Mouse (Mus musculus) liver, embryonic 14.5 days (tissue): ENCODE results near the gene Smndc1. TPM values are rescaled to one million over a fixed set of nuclear protein-coding genes. Genes with fewer than 3 reads are reported as not detected.

Source experiments
- ATAC-seq: fragments of 200-750 bp; cut with Nextera tagmentation; 2 replicates; pipeline ENCODE4 v1.8.0; 2017; ENCODE audit warnings: moderate number of reproducible peaks, mild to moderate bottlenecking, moderate library complexity; ENCODE audit not compliant: insufficient read depth
- DNase-seq, 3 experiments: peaks; one replicate each; pipeline ENCODE4 v3.0.0-alpha.2; 2012 to 2013; ENCODE audit warnings: low read depth in 3 of 3, low spot score in 3 of 3
- H3K27ac ChIP-seq: fragments of 300-500 bp; sonication (generic); 2 replicates; pipeline ENCODE4 v1.5.1; 2014; ENCODE audit warnings: moderate library complexity, mild to moderate bottlenecking, control low read depth, inconsistent platforms
- H3K27me3 ChIP-seq: fragments of 300-500 bp; sonication (generic); 2 replicates; pipeline ENCODE4 v1.6.1; 2014; ENCODE audit warnings: mild to moderate bottlenecking, low read length, moderate library complexity; ENCODE audit not compliant: control insufficient read depth, insufficient read depth
- H3K36me3 ChIP-seq: fragments of 300-500 bp; sonication (generic); replicated peaks from 2 replicates; pipeline ENCODE4 v1.6.1; 2014; ENCODE audit warnings: low read depth; ENCODE audit not compliant: control insufficient read depth, insufficient read depth
- H3K4me1 ChIP-seq, 2 experiments: fragments of 200-500 bp in 1 of 2; fragments of 300-500 bp in 1 of 2; sonication (generic) in 1 of 2; replicated peaks; 2 replicates each; pipeline ENCODE4 v1.6.1; 2012 to 2014; ENCODE audit warnings: antibody characterized with exemption in 1 of 2, inconsistent platforms in 1 of 2, low read length in 1 of 2; ENCODE audit not compliant: control insufficient read depth in 2 of 2, insufficient read depth in 2 of 2
- H3K4me2 ChIP-seq: fragments of 300-500 bp; sonication (generic); 2 replicates; pipeline ENCODE4 v1.6.1; 2014; ENCODE audit warnings: low read depth, mild to moderate bottlenecking, control low read depth, moderate library complexity
- H3K4me3 ChIP-seq, 2 experiments: fragments of 200-500 bp in 1 of 2; fragments of 300-500 bp in 1 of 2; sonication (generic) in 1 of 2; 2 replicates each; pipeline ENCODE4 v1.5.1; 2012 to 2014; ENCODE audit warnings: low read depth in 2 of 2, low read length in 2 of 2, mild to moderate bottlenecking in 2 of 2, control low read depth in 1 of 2, inconsistent platforms in 1 of 2, moderate library complexity in 1 of 2; ENCODE audit not compliant: insufficient read depth in 1 of 2
- H3K9ac ChIP-seq: fragments of 300-500 bp; sonication (generic); replicated peaks from 2 replicates; pipeline ENCODE4 v1.6.1; 2014; ENCODE audit warnings: mild to moderate bottlenecking, control low read depth, moderate library complexity
- H3K9me3 ChIP-seq: fragments of 300-500 bp; sonication (generic); 2 replicates; pipeline ENCODE4 v1.6.1; 2016; ENCODE audit warnings: low read length, mixed read lengths; ENCODE audit not compliant: control insufficient read depth
- CTCF ChIP-seq: IDR thresholded peaks from 2 replicates; pipeline ENCODE4 v1.5.1; 2016; ENCODE audit warnings: antibody characterized with exemption, low read depth, control low read depth
- EP300 ChIP-seq: IDR thresholded peaks from 2 replicates; pipeline ENCODE4 v1.6.1; 2016; ENCODE audit warnings: antibody characterized with exemption, low read depth
- WGBS: fragments of 180-500 bp; shearing (Covaris S2); extraction: QIAGEN DNeasy Blood & Tissue Kit; methylation state at CpG from one replicate; pipeline ENCODE4 v1.1.7; 2014; ENCODE audit not compliant: insufficient replicate concordance; 5-methylcytosine and 5-hydroxymethylcytosine counted together
- polyA plus RNA-seq, 2 experiments: library from polyadenylated mRNA; depleted of rRNA in 1 of 2; stranded (reverse) in 1 of 2; unstranded in 1 of 2; fragments of >200 nt; fragmentation: Nextera tagmentation in 1 of 2; extraction: Ambion mirVana in 1 of 2; gene quantifications; 2 replicates each; pipeline versions ENCODE4 v1.2.1 to v1.2.3; 2012 to 2014

The Smndc1 gene
- polyA plus RNA-seq, 2 experiments: 11.5 to 17.4 TPM

DNA sequence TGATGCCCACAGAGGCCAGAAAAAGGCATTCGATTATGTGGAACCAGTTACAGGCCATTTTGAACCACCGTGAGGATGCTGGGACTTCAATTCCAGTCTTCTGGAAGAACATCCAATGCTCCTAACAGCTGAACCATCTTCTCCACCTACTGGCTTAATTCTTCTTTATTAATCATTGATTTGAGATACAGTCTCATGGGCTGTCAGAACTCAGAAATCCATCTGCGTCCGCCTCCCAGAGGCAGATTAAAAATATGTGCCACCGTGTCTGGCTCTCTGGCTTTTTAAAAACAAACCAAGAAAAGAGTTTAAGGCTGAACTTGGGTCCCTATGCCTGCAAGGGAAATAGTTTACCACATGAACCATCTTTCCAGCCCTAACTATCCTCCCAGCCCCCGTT is 15.1 kb downstream of the Smndc1 start:
- no peak overlapping the region for H3K4me2 ChIP-seq
- H3K9me3 ChIP-seq: no peaks in the 10 kb centered on the region
- 90% methylated on average over 6 of the region's 6 CpGs for WGBS
- peaks cover 42% of the 10 kb centered on the region for H3K36me3 ChIP-seq
- H3K4me1 ChIP-seq: no peaks in the 10 kb centered on the region
- no peak overlapping the region for H3K27ac ChIP-seq
- H3K4me3 ChIP-seq: no peak overlapping the region
- H3K9ac ChIP-seq: no peak overlapping the region
- TF ChIP-seq EP300: no peak
- no peak for TF ChIP-seq CTCF
- DNase-seq (no peak), ATAC-seq (no peak)
- H3K27me3 ChIP-seq: no peaks in the 10 kb centered on the region

DNA sequence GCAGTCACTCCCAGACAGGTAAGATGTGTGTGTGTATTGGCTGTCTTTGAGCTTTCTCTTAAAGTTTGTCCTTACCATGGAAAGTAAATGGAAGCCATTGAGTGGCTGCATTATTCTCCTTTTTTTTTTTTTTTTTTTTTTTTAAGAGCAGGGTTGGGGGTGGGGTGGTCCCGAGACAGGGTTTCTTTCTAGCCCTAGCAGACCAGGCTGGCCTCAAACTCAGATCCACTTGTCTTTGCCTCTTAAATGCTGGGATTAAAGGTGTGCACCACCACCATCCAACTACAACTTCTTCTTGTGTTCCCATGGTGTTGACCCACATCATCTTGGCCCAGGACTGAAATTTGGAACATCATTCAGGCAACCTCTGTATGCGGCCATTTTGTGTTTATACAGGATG is 16.8 kb downstream of the Smndc1 start:
- DNase-seq (no peak), ATAC-seq (no peak)
- no peaks in the 10 kb centered on the region for H3K9me3 ChIP-seq
- no peak overlapping the region for H3K27ac ChIP-seq
- no peaks in the 10 kb centered on the region for H3K27me3 ChIP-seq
- no peak overlapping the region for H3K4me3 ChIP-seq
- WGBS: 78% methylated on average over 2 of the region's 2 CpGs
- no peak overlapping the region for H3K4me2 ChIP-seq
- H3K4me1 ChIP-seq: 0 out of 4 replicates have a peak, but pooled peaks cover 0 to 2% of the 10 kb centered on the region in 2 experiments
- TF ChIP-seq EP300: no peak
- no peak for TF ChIP-seq CTCF
- no peak overlapping the region for H3K9ac ChIP-seq
- H3K36me3 ChIP-seq: peaks cover 28% of the 10 kb centered on the region

DNA sequence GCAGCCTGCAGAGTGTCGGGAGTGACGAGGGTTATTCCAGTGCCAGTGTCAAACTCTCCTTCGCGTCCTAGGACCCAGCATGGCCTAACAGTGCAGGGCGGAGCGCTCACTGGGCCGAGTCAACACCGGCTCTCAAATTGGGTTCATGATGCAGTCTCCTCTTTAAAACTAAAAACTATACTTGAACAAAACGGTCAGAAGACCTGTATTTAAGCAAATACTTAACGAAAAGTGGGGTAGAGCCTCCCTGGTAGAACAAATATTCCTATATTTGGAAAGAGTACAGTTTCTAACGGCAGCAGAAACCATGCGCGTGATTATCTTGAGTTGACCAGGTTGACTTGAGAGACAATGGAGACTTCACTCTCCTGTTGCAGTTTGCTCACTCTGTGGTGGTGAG is 18.7 kb downstream of the Smndc1 start, which contains the start of gene Gm10197:
Gene Gm10197 (minus strand): TSS at position 101 of the 400 bp plus-strand sequence.
- WGBS: 90% methylated on average over 13 of the region's 13 CpGs
- H3K4me3 ChIP-seq: no peak within 1 kb of the TSS
- peaks cover 16% of the 10 kb centered on the region for H3K36me3 ChIP-seq
- H3K4me1 ChIP-seq: 0 out of 4 replicates have a peak, but pooled peaks cover 0 to 2% of the 10 kb centered on the region in 2 experiments
- H3K4me2 ChIP-seq: no peak within 1 kb of the TSS
- H3K27ac ChIP-seq: no peak within 1 kb of the TSS
- ATAC-seq (no peak), DNase-seq (no peak)
- no peak for TF ChIP-seq CTCF
- TF ChIP-seq EP300: no peak
- H3K9ac ChIP-seq: no peak within 1 kb of the TSS
- H3K9me3 ChIP-seq: no peaks in the 10 kb centered on the region
- no peaks in the 10 kb centered on the region for H3K27me3 ChIP-seq

DNA sequence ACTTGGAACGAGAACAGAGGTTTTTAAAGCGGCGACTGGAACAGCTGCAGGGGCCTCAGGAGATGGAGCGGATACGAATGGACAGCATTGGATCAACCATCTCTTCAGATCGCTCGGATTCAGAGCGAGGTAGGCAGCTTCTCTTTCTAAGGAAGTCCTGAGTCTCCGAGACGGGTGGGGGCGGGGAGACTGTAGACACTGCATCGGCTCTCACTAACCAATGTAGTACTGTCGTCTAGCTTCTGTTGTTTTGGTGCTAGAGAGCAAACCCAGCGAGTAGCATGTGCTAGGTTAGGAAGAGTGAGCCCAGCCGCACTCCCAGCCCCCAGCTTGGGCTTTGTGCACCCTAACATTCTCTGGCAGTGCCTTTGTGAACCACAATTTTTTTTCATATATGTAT is 20.1 kb downstream of the Smndc1 start:
- 77% methylated on average over 15 of the region's 15 CpGs for WGBS
- no peak overlapping the region for H3K27ac ChIP-seq
- DNase-seq: no peak

DNA sequence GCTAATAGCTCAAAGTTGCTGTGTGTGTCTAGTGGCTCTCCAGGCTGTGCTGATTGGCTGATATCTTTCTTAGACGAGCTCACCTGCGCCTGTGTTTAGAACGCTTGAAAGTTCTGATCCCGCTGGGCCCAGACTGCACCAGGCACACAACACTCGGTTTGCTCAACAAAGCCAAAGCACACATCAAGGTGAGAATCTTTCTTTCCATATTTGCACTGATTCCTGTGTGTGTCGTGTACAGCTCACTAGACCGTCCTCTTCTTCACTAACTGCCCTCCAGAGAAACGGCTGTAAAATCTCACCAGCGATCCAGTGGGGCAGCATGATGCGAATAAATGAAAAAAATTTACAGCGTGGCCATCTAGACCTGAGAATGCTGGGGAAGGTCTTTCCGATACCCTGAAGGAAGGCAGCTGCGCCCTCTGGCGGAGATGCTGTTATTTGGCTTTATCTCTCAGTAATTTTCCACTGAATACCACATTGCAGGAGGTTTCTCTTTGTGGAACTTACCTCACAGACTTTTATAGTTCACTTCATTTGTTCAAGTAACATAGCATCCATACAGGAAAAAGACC is 20.8 kb downstream of the Smndc1 start:
- TF ChIP-seq CTCF (peak; percentile 89), EP300 (no peak)
- peaks cover 13% of the 10 kb centered on the region for H3K36me3 ChIP-seq
- H3K27me3 ChIP-seq: no peaks in the 10 kb centered on the region
- no peak overlapping the region for H3K4me3 ChIP-seq
- H3K4me2 ChIP-seq: peak overlapping the region; percentile 8
- 0 out of 4 replicates have a peak, but pooled peaks cover 0 to 3% of the 10 kb centered on the region in 2 experiments for H3K4me1 ChIP-seq
- H3K9ac ChIP-seq: no peak overlapping the region
- DNase-seq: peak; percentile 37 to 41 (median 40)
- no peaks in the 10 kb centered on the region for H3K9me3 ChIP-seq
- ATAC-seq: no peak
- WGBS: 36% methylated on average over 14 of the region's 14 CpGs
- no peak overlapping the region for H3K27ac ChIP-seq

More for the DNA sequence above, 20.1 kb downstream of the Smndc1 start:
- Histone ChIP-seq H3K9me3 (no peaks in the 10 kb centered on the region), H3K4me1 (0 out of 4 replicates have a peak, but pooled peaks cover 0 to 2% of the 10 kb centered on the region in 2 experiments), H3K36me3 (peaks cover 13% of the 10 kb centered on the region), H3K9ac (no peak overlapping the region), H3K27me3 (no peaks in the 10 kb centered on the region), H3K4me2 (no peak overlapping the region), H3K4me3 (no peak overlapping the region)
- no peak for ATAC-seq
- TF ChIP-seq CTCF (no peak), EP300 (no peak)
